Mouse (Mus musculus) testis, postnatal 14 days (tissue): ENCODE data around the gene Tsc1.

Experiments
- DNase-seq: peaks from one replicate; pipeline ENCODE4 v3.0.0; 2021; ENCODE audit warnings: low spot score

Tsc1 gene

GRCm38 (mm10) chr2:28650526-28650925 lies 9.5 kb downstream of the Tsc1 start:
- no peak for DNase-seq

- no peak for DNase-seq
These were observed 12.3 kb downstream of the Tsc1 start for GRCm38 (mm10) chr2:28653351-28653750.

GRCm38 (mm10) chr2:28654295-28654694 lies 13.3 kb downstream of the Tsc1 start:
- DNase-seq: no peak

- DNase-seq: no peak
These were observed 15.2 kb downstream of the Tsc1 start for GRCm38 (mm10) chr2:28656216-28656615.

GRCm38 (mm10) chr2:28662891-28663290 lies 21.9 kb downstream of the Tsc1 start:
- no peak for DNase-seq

- DNase-seq: no peak
These were observed 24.8 kb downstream of the Tsc1 start for GRCm38 (mm10) chr2:28665818-28666217.

GRCm38 (mm10) chr2:28671438-28671837 lies 30.4 kb downstream of the Tsc1 start:
- no peak for DNase-seq

- no peak for DNase-seq
These were observed 35.0 kb downstream of the Tsc1 start for GRCm38 (mm10) chr2:28676005-28676404.

- no peak for DNase-seq
These were observed 39.7 kb downstream of the Tsc1 start for GRCm38 (mm10) chr2:28680710-28681109.

GRCm38 (mm10) chr2:28681718-28682117 lies 40.7 kb downstream of the Tsc1 start:
- no peak for DNase-seq

- no peak for DNase-seq
These were observed 44.9 kb downstream of the Tsc1 start for GRCm38 (mm10) chr2:28685895-28686294.

GRCm38 (mm10) chr2:28688431-28688830 lies 47.4 kb downstream of the Tsc1 start:
- no peak for DNase-seq

GRCm38 (mm10) chr2:28692692-28693091 lies 51.7 kb downstream of the Tsc1 start:
- no peak for DNase-seq

- DNase-seq: no peak
These were observed 57.5 kb downstream of the Tsc1 start for GRCm38 (mm10) chr2:28698566-28698965.

GRCm38 (mm10) chr2:28699361-28700335 lies 58.6 kb downstream of the Tsc1 start, which contains the start of the genes Spaca9 and Ak8:
Spaca9 (minus strand) TSS chr2:28699727.
Ak8 (plus strand) TSS chr2:28700164.
- DNase-seq: peak; percentile 81

- DNase-seq: no peak
These were observed 60.7 kb downstream of the Tsc1 start for GRCm38 (mm10) chr2:28701646-28702262.

GRCm38 (mm10) chr2:28706106-28706636 lies 65.1 kb downstream of the Tsc1 start:
- no peak for DNase-seq

- DNase-seq: no peak
These were observed 65.8 kb downstream of the Tsc1 start for GRCm38 (mm10) chr2:28706787-28707186.

- no peak for DNase-seq
These were observed 72.0 kb downstream of the Tsc1 start for GRCm38 (mm10) chr2:28713036-28713435.

- DNase-seq: no peak
These were observed 81.4 kb downstream of the Tsc1 start for GRCm38 (mm10) chr2:28722419-28722818.

GRCm38 (mm10) chr2:28723912-28724311 lies 82.9 kb downstream of the Tsc1 start:
- no peak for DNase-seq

- no peak for DNase-seq
These were observed 86.9 kb downstream of the Tsc1 start for GRCm38 (mm10) chr2:28727786-28728404.
